Mouse (Mus musculus) olfactory bulb, adult 2 months (tissue): ENCODE results near the gene Atxn2l.

Source experiments
- CTCF ChIP-seq: fragments of 200-500 bp; IDR thresholded peaks from 2 replicates; pipeline ENCODE4 v1.5.1; 2012; ENCODE audit warnings: low read depth, mild to moderate bottlenecking, low read length, moderate library complexity; ENCODE audit not compliant: insufficient read depth
- POLR2A ChIP-seq: fragments of 200-500 bp; IDR thresholded peaks from 2 replicates; pipeline ENCODE4 v1.6.1; 2012; ENCODE audit warnings: mild to moderate bottlenecking, low read depth, low read length, moderate library complexity; ENCODE audit not compliant: insufficient read depth

DNA sequence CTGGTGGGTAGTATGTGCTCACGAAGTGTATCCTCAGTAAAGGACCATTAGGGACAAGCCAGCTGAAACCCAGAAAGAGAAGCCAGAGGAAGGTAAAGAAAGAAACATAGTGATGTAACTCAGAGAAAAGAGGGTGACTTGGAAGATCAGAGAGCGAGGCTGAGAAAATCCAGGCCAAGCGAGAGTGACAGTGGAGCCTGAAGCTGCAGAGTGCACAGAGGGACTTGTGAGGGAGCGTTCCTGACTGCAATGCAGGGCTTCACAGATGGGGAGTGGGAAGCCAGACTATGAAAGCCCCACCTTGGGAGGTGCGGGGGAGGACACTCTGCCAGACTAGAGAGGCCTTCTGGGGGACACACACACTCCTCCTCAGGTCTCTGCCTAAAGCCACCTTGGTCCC, 45.0 kb downstream of the Atxn2l start:
- TF ChIP-seq CTCF (no peak), POLR2A (no peak)
